Mouse (Mus musculus) left cerebral cortex, postnatal 25 days (tissue): ENCODE data around the gene Ccdc180. TPM values are rescaled to one million over a fixed set of nuclear protein-coding genes. Genes with fewer than 3 reads are reported as not detected.
A peak's percentile ranks its signal among the peaks of the same experiment; 100 is the strongest.

ENCODE experiments used
- DNase-seq, 2 experiments: peaks; one replicate each; pipeline ENCODE4 v3.0.0; 2022; ENCODE audit warnings: low spot score in 2 of 2, mixed read lengths in 1 of 2
- intact Hi-C: fragments of 180-260 bp; cut with DNase I; formaldehyde crosslinking; loops from one replicate; pipeline ENCODE4 v1.15.1; 2025
- total RNA-seq, 2 experiments: library from RNA; stranded (reverse); gene quantifications; 2 replicates each; pipeline ENCODE4 v1.2.3; 2021

The Ccdc180 gene
- total RNA-seq, 2 experiments from 2014 or later: not detected

DNA sequence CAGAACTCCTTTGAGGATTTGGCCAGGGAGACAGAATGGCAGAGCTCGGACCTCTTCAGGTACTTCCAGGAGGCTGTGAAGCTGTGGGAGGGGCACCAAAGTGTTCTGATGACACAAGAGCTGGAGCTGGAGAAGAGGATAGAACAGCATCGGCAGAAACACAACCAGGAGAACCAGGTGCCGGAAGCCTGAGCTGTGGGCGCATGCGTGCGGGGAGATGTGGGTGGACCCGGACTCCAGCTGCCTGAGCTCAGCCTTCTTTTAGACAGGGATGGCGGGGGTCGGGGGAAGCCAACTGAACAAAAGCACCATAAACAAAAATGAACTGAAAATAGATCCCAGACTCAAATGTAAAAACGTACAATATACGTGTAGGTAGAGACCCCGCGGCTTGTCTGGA lies 19.2 kb downstream of the Ccdc180 start:
- peak; percentile 34 to 73 for DNase-seq
- intact Hi-C loops: no loop called here

GRCm38 (mm10) chr4:45909924-45910323 lies 19.8 kb downstream of the Ccdc180 start:
- DNase-seq: no peak
- intact Hi-C loops: no loop called here

DNA sequence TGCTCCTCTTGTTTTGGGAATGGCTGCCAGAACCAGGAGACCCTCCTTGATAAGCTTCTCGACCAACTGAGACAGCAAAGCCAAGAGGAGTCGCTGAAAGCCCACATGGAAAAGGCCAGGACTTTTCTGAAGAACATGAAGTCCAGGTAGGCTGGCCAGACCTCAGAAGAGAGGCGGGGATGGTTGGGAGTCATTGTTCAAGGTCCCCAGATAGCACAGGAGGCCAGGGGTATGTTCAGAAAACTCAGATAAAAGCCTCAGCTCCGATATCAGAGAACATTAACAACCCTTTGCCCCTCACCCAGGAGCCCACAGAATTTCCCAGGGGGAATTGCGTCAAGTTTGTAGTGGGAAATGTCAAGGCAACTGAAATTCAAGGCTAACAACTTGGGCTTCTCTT lies 21.2 kb downstream of the Ccdc180 start:
- no peak for DNase-seq
- intact Hi-C loops: no loop called here

GRCm38 (mm10) chr4:45911876-45912275 lies 21.8 kb downstream of the Ccdc180 start:
- intact Hi-C loops: no loop called here
- no peak for DNase-seq

GRCm38 (mm10) chr4:45917091-45917490 lies 27.0 kb downstream of the Ccdc180 start:
- no peak for DNase-seq
- intact Hi-C loops: no loop called here

DNA sequence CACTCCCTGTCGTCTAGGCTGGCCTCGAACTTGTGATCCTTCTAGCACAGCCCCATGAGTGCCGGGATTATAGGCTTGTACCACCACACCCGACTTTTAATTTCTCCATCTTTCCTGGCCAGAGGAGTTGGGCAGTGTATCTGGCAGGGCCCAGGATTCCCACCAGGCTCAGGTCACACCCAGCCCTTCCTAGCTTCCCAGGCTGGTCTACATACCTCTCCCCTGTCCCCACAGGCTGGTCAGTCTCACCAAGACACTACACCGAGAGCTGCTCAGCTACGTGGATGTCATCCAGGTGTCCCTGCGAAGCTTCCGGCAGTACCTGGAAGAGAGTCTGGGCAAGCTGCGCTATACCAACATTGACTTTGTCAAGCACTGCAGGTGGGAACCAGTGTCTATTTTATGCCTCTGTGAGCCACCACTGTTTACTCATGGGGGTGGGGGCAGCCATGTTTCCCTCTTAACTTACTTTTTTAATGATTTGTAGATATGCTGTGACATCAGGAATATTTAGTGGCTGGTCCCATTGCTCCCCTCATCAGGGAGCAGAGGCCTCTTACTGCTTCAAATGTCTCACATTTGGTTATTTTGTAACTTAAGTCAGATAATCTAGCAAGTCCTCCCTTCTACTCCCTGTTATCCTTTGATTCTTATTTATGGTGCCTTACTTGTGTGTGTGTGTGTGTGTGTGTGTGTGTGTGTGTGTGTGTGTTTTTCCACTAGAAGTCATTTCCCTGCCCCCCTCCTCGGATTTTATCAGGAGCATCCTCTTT lies 31.7 kb downstream of the Ccdc180 start:
- intact Hi-C loops: no loop called here
- DNase-seq: no peak

GRCm38 (mm10) chr4:45924011-45924410 lies 33.9 kb downstream of the Ccdc180 start:
- no peak for DNase-seq
- intact Hi-C loops: no loop called here

GRCm38 (mm10) chr4:45928561-45928960 lies 38.5 kb downstream of the Ccdc180 start:
- intact Hi-C loops: no loop called here
- DNase-seq: no peak

DNA sequence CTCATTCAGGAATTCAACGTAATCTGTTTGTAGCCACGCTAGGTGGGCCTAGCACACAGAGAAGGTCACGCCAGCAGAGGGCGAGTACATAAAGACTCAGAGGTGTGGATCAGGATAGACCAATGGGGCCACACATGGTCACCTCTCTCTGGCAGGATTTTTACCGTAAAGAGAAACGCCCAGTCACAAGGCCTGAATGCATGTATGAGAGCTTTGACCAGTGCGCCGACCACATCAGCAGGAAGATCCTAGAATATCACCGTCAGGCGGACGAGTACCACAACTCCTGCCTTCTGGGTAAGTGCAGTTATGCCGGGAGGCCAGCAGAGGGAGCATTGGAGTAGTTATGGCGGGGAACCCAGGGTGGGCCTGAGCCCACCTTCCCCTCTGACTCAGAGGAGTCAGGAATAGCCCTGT lies 51.5 kb downstream of the Ccdc180 start:
- DNase-seq: peak in 1 of 2 experiments; percentile 13
- intact Hi-C loops: loop anchor here (1.0 kb wide), 1 partner anchor 185 kb away; no protein-coding TSS in a partner anchor

DNA sequence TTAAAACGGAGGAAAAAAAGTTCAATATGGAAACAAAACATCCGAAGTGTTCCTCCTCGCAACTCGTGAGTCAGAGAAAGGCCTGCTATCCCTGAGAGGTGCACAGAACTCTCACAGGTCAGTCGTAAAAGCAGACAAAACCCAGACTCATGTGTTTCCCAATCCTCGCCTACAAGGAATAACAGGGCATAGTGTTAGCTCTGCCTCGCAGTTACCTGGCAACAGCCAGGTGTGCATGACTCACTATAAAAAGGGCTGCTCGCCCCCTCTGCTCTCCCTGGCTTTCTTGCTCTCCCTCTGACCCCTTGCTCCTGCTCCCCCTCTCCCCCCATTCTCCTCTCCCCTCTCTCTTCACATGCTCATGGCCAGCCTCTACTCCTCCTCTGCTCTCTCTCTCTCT lies 57.6 kb downstream of the Ccdc180 start:
- DNase-seq: no peak
- intact Hi-C loops: no loop called here

GRCm38 (mm10) chr4:45949109-45949848 lies 59.2 kb downstream of the Ccdc180 start:
- intact Hi-C loops: no loop called here
- DNase-seq: no peak

DNA sequence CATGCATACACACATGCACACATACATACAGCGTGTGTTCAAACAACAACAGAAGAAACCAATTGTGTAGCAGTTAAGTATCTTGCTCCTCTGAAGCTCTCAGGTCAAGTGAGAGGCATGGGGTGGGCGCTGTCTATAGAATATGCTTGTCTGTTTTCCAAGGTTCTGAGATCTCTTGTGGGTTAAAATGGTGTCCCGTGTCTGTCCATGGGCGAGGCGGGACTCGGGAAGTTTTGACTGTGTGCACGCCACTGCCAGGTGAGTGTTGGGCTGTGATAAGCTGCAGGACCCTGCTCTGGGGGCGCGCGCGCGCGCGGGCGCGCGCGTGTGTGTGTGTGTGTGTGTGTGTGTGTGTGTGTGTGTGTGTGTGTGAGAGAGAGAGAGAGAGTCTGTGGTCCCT lies 61.7 kb downstream of the Ccdc180 start:
- DNase-seq: no peak
- intact Hi-C loops: no loop called here

DNA sequence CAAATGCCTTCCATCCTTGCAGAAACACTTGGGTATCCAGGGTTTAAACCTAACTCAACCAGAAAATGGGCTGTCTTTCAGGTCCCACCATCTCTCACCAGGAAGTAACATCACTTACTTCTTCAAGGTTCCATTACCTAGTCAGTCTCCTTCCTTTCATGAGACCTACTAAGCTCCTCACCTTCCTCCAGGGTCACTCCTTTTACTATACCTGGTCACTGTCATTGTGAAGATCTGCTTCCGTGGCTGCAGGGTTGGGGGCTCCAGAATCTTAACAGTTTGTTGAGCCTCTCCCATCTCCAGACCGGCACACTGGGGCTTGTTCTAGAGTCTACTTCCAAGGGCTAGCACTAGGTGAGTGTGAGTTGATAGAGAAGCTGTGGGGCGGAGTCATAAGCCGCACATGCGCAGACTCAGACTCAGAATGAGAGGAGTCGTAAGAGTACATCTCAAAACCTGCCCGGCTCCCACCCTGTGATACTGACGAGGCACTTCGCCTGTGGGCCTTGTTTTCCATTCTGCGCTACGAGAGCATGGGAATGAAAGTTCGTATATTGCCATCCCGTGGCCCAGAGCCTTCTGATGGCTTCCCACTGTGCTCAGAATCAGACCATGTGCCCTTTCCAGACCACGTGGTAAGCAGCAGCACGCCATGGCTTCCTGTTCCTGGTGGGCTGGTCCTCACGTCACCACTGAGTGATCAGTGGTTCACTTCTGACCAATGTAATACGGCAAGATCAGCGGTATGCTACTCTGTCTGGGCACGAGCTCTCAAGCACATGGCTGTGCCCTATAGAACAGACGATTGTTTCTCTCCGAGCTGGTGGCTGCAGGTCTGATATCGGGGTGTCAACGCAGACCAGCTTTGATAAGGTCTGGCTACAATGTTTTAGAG lies 63.2 kb downstream of the Ccdc180 start:
- intact Hi-C loops: no loop called here
- DNase-seq: no peak

- no peak for DNase-seq
- intact Hi-C loops: no loop called here
Measured at GRCm38 (mm10) chr4:45955235-45955634, 65.1 kb downstream of the Ccdc180 start.

DNA sequence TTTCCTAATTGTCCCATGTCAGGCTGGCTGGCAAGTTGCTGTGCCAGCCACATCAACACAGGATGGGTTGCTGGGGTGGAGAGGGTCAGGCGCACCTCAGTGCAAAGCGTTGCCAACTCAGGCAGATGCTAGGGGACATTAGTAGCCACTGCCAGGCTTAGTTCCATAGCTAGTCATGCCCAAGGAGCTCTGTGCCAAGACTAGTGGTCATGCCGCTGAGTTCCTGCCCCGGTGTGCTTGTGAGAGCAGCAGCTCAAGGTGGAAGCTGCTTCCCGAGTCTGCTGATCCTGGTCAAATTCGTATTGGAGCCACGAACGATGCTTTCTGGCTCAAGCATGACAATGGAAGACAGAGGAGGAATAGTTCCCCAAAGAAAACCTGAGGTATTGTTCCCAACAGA lies 66.0 kb downstream of the Ccdc180 start:
- intact Hi-C loops: no loop called here
- no peak for DNase-seq

- DNase-seq: no peak
- intact Hi-C loops: no loop called here
Measured at GRCm38 (mm10) chr4:45956706-45957105, 66.6 kb downstream of the Ccdc180 start.

- intact Hi-C loops: no loop called here
- DNase-seq: no peak
Measured at GRCm38 (mm10) chr4:45964771-45965439, 74.8 kb downstream of the Ccdc180 start, which contains the start of gene Tdrd7. Gene Tdrd7, plus strand, starts transcription at chr4:45965334.

GRCm38 (mm10) chr4:45965737-45966447 lies 75.8 kb downstream of the Ccdc180 start:
- intact Hi-C loops: no loop called here

DNA sequence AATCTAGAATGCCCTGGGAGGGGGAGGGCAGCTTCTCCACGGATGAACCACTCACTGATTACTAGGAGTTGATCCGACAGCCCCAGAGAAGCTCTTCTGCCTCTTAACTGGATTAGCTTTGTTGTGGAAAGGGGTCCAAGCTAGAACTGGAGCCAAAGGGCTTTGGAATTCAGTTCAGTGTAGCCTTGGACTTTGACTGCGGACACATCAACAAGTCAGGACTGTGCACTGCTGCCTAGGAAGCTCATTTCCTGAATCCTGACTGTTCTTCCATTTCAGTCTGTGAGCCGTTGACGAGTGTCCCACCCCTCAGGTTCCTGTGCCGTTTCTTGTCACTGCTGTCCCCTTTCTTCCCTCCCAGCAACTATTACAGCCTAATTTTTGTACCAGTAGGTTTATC lies 76.6 kb downstream of the Ccdc180 start:
- DNase-seq: no peak
- intact Hi-C loops: no loop called here

More at GRCm38 (mm10) chr4:45965737-45966447, 75.8 kb downstream of the Ccdc180 start:
- DNase-seq: no peak
